Mouse (Mus musculus): Measurements from ENCODE around the gene Khdrbs1. TPM values are rescaled to one million over a fixed set of nuclear protein-coding genes. Genes with fewer than 3 reads are reported as not detected.

The Khdrbs1 gene
- polyA plus RNA-seq, 1 experiment from 2014 or later: 93.1 TPM

GRCm38 (mm10) chr4:129700216-129700615, 41.9 kb downstream of the Khdrbs1 start:
- H3K27ac ChIP-seq (ENCODE audit: low read length): no peak overlapping the region
- ATAC-seq (ENCODE audit: low read depth): no peak
- no peak overlapping the region for H3K4me2 ChIP-seq (ENCODE audit: low read depth, low read length)
- no peak overlapping the region for H3K9ac ChIP-seq (ENCODE audit: low read length)
- H3K9me3 ChIP-seq (ENCODE audit: control insufficient read depth, low read length): no peaks in the 10 kb centered on the region
- peaks cover 30% of the 10 kb centered on the region for H3K4me1 ChIP-seq (replicated peaks; ENCODE audit: control insufficient read depth, insufficient read depth, low read length)
- H3K27me3 ChIP-seq (ENCODE audit: control insufficient read depth, insufficient read depth, low read depth, low read length): no peaks in the 10 kb centered on the region
- H3K4me3 ChIP-seq (ENCODE audit: low read length): no peak overlapping the region
- WGBS: 60% methylated on average over 1 of the region's 1 CpGs
- peaks cover 12% of the 10 kb centered on the region for H3K36me3 ChIP-seq (ENCODE audit: control insufficient read depth, insufficient read depth, low read length)

- no peak for ATAC-seq (ENCODE audit: low read depth)
- peaks cover 18% of the 10 kb centered on the region for H3K4me1 ChIP-seq (replicated peaks; ENCODE audit: control insufficient read depth, insufficient read depth, low read length)
- peak overlapping the region; percentile 79 for H3K4me2 ChIP-seq (ENCODE audit: low read depth, low read length)
- H3K9ac ChIP-seq (ENCODE audit: low read length): peak overlapping the region; percentile 85
- no peak overlapping the region; the same call in 1 of the 2 replicates for H3K27ac ChIP-seq (ENCODE audit: low read length)
- H3K4me3 ChIP-seq (ENCODE audit: low read length): peak overlapping the region; percentile 75
- 79% methylated on average over 7 of the region's 7 CpGs for WGBS
- H3K27me3 ChIP-seq (ENCODE audit: control insufficient read depth, insufficient read depth, low read depth, low read length): no peaks in the 10 kb centered on the region
- H3K9me3 ChIP-seq (ENCODE audit: control insufficient read depth, low read length): no peaks in the 10 kb centered on the region
- H3K36me3 ChIP-seq (ENCODE audit: control insufficient read depth, insufficient read depth, low read length): peaks cover 7% of the 10 kb centered on the region
These were observed 44.9 kb downstream of the Khdrbs1 start for GRCm38 (mm10) chr4:129697191-129697590.

DNA sequence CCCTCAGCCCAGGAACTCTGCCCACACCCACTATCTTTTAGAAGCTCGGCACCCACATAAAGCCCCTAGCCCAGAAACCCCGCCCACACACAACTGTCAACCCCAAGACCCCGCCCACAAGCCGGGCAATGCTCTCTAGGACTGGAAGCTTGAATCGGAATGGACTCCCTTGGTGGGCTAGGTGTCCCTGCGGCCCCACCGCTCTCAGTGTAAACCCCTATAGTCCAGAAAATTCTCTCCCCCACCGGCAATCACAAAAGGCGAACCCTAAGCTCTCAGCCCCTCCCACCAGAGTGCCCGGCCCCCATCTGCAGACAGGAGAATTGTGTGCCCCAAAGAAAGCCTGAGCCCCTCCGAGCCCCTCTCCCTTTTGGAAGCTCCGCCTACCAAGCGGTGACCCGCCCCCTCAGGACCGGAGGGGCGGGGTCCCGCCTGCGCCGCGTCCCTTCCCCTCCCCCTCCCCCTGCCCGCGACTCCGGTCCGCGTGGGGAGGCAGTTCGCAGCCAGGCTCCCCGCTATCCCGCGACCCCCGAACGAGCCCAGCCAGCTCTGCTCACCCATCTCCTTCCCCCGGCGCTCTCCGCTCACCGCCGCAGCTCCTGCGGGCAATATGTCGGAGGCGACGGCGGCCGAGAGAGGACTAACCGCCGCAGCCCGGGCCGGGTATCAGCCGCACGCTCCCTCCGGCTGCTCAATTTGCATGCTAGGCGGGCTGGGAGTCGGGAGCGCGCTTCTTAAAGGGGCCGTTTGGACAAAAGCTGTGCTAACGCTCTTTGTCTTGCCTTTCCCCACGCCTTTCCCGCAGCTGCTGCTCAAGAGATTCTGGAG, 45.7 kb downstream of the Khdrbs1 start, which contains the start of gene Tmem39b:
Tmem39b (minus strand) TSS at position 681 of the 828 bp plus-strand sequence.
- WGBS: under 1% methylated on average over 51 of the region's 57 CpGs
- Histone ChIP-seq H3K36me3 (ENCODE audit: control insufficient read depth, insufficient read depth, low read length) (peaks cover 12% of the 10 kb centered on the region), H3K4me1 (replicated peaks; ENCODE audit: control insufficient read depth, insufficient read depth, low read length) (peaks cover 10% of the 10 kb centered on the region), H3K9ac (ENCODE audit: low read length) (peak within 1 kb of the TSS; percentile 85), H3K4me3 (ENCODE audit: low read length) (peak within 1 kb of the TSS; percentile 75), H3K4me2 (ENCODE audit: low read depth, low read length) (peak within 1 kb of the TSS; percentile 80), H3K27ac (ENCODE audit: low read length) (peak within 1 kb of the TSS; percentile 77), H3K9me3 (ENCODE audit: control insufficient read depth, low read length) (no peaks in the 10 kb centered on the region), H3K27me3 (ENCODE audit: control insufficient read depth, insufficient read depth, low read depth, low read length) (no peaks in the 10 kb centered on the region)
- peak; percentile 93 for ATAC-seq (ENCODE audit: low read depth)

- peaks cover 9% of the 10 kb centered on the region for H3K4me1 ChIP-seq (replicated peaks; ENCODE audit: control insufficient read depth, insufficient read depth, low read length)
- no peak for ATAC-seq (ENCODE audit: low read depth)
- H3K27me3 ChIP-seq (ENCODE audit: control insufficient read depth, insufficient read depth, low read depth, low read length): no peaks in the 10 kb centered on the region
- peak overlapping the region; percentile 80 for H3K4me2 ChIP-seq (ENCODE audit: low read depth, low read length)
- 20% methylated on average over 6 of the region's 6 CpGs for WGBS
- no peaks in the 10 kb centered on the region for H3K9me3 ChIP-seq (ENCODE audit: control insufficient read depth, low read length)
- peaks cover 16% of the 10 kb centered on the region for H3K36me3 ChIP-seq (ENCODE audit: control insufficient read depth, insufficient read depth, low read length)
- peak overlapping the region; percentile 75 for H3K4me3 ChIP-seq (ENCODE audit: low read length)
- H3K9ac ChIP-seq (ENCODE audit: low read length): peak overlapping the region; percentile 85
- H3K27ac ChIP-seq (ENCODE audit: low read length): no peak overlapping the region; the same call in 1 of the 2 replicates
These were observed 46.3 kb downstream of the Khdrbs1 start for GRCm38 (mm10) chr4:129695815-129696157.

DNA sequence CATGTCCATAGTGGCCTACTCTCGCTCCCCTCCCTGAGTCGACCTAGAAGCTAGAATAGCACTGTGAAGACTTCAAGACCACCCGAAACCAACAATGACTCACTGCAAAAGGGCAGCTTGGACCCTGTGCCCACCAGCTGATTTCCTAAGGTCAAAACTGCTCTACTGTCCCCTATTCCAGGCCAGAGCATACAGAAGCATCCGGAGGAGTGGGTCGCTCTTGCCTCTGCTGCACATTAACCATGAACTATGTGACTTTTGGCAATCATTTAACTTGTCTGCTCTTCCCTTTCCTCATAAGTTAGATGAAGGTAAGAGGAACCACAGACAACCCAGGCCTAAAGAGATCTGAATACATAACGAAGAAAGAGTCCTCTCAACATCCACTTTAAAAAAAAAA, 57.6 kb downstream of the Khdrbs1 start:
- no peak for ATAC-seq (ENCODE audit: low read depth)
- no peak overlapping the region for H3K9ac ChIP-seq (ENCODE audit: low read length)
- H3K4me3 ChIP-seq (ENCODE audit: low read length): no peak overlapping the region
- H3K4me2 ChIP-seq (ENCODE audit: low read depth, low read length): no peak overlapping the region
- H3K9me3 ChIP-seq (ENCODE audit: control insufficient read depth, low read length): no peaks in the 10 kb centered on the region
- peaks cover 27% of the 10 kb centered on the region for H3K36me3 ChIP-seq (ENCODE audit: control insufficient read depth, insufficient read depth, low read length)
- no peaks in the 10 kb centered on the region for H3K4me1 ChIP-seq (replicated peaks; ENCODE audit: control insufficient read depth, insufficient read depth, low read length)
- WGBS: 95% methylated on average over 6 of the region's 6 CpGs
- H3K27me3 ChIP-seq (ENCODE audit: control insufficient read depth, insufficient read depth, low read depth, low read length): no peaks in the 10 kb centered on the region
- no peak overlapping the region for H3K27ac ChIP-seq (ENCODE audit: low read length)

DNA sequence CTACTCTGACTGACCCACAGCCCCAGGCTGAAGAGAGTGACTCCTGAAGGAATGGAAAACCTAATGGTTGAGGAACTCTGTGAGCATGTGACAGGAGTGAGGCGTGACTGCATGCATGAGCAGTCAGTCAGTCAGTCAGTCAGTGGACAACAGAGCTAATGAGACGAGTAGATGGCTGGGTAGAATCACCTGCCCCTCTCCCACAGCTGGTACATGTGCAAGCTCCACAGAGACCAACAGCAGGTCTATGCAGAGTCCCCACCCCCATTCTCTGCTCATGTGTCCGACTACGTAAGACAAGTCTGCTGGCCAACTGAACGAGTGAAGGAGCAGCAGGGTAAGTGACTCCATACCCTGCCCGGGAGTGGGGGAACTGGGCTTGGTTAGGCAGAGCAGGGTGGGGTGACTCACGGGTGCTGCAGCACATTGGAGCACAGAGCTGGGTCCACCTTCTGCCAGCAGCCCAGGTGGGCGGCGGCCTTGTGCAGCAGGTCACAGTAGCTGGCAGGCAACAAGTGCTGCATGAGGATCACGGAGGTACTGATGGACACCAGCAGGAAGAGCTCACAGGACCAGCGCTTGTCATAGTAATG, 58.1 kb downstream of the Khdrbs1 start:
- no peak overlapping the region for H3K4me2 ChIP-seq (ENCODE audit: low read depth, low read length)
- H3K9ac ChIP-seq (ENCODE audit: low read length): no peak overlapping the region
- H3K4me1 ChIP-seq (replicated peaks; ENCODE audit: control insufficient read depth, insufficient read depth, low read length): no peaks in the 10 kb centered on the region
- 88% methylated on average over 11 of the region's 11 CpGs for WGBS
- H3K27me3 ChIP-seq (ENCODE audit: control insufficient read depth, insufficient read depth, low read depth, low read length): no peaks in the 10 kb centered on the region
- no peaks in the 10 kb centered on the region for H3K9me3 ChIP-seq (ENCODE audit: control insufficient read depth, low read length)
- ATAC-seq (ENCODE audit: low read depth): no peak
- H3K27ac ChIP-seq (ENCODE audit: low read length): no peak overlapping the region
- peaks cover 28% of the 10 kb centered on the region for H3K36me3 ChIP-seq (ENCODE audit: control insufficient read depth, insufficient read depth, low read length)
- H3K4me3 ChIP-seq (ENCODE audit: low read length): no peak overlapping the region

GRCm38 (mm10) chr4:129681837-129682236, 60.3 kb downstream of the Khdrbs1 start:
- no peak overlapping the region for H3K4me3 ChIP-seq (ENCODE audit: low read length)
- no peak overlapping the region for H3K4me2 ChIP-seq (ENCODE audit: low read depth, low read length)
- H3K4me1 ChIP-seq (replicated peaks; ENCODE audit: control insufficient read depth, insufficient read depth, low read length): no peaks in the 10 kb centered on the region
- 96% methylated on average over 11 of the region's 11 CpGs for WGBS
- H3K9ac ChIP-seq (ENCODE audit: low read length): no peak overlapping the region
- no peak overlapping the region for H3K27ac ChIP-seq (ENCODE audit: low read length)
- H3K9me3 ChIP-seq (ENCODE audit: control insufficient read depth, low read length): no peaks in the 10 kb centered on the region
- no peaks in the 10 kb centered on the region for H3K27me3 ChIP-seq (ENCODE audit: control insufficient read depth, insufficient read depth, low read depth, low read length)
- H3K36me3 ChIP-seq (ENCODE audit: control insufficient read depth, insufficient read depth, low read length): peaks cover 31% of the 10 kb centered on the region
- no peak for ATAC-seq (ENCODE audit: low read depth)

GRCm38 (mm10) chr4:129672878-129673449, 69.1 kb downstream of the Khdrbs1 start:
- H3K9ac ChIP-seq (ENCODE audit: low read length): peak overlapping the region; percentile 97
- peaks cover 11% of the 10 kb centered on the region for H3K36me3 ChIP-seq (ENCODE audit: control insufficient read depth, insufficient read depth, low read length)
- peak overlapping the region; percentile 100 for H3K4me3 ChIP-seq (ENCODE audit: low read length)
- no peak; the same call in 1 of the 2 replicates for ATAC-seq (ENCODE audit: low read depth)
- H3K27ac ChIP-seq (ENCODE audit: low read length): peak overlapping the region; percentile 94
- H3K4me2 ChIP-seq (ENCODE audit: low read depth, low read length): peak overlapping the region; percentile 91
- H3K27me3 ChIP-seq (ENCODE audit: control insufficient read depth, insufficient read depth, low read depth, low read length): no peaks in the 10 kb centered on the region
- H3K9me3 ChIP-seq (ENCODE audit: control insufficient read depth, low read length): no peaks in the 10 kb centered on the region
- H3K4me1 ChIP-seq (replicated peaks; ENCODE audit: control insufficient read depth, insufficient read depth, low read length): peaks cover 15% of the 10 kb centered on the region
- 2% methylated on average over 10 of the region's 10 CpGs for WGBS
